Mouse (Mus musculus): ENCODE results near the gene Ndrg2.
"Not testable (repeated sequence)": the region's sequence is repeated elsewhere in the genome, so short reads cannot be mapped to it uniquely, and the experiment has no call there.

Ndrg2 gene

GRCm38 (mm10) chr14:51877517-51877916, 36.4 kb downstream of the Ndrg2 start:
- no peak for DNase-seq (ENCODE audit: low spot score in 2 of 2)

DNA sequence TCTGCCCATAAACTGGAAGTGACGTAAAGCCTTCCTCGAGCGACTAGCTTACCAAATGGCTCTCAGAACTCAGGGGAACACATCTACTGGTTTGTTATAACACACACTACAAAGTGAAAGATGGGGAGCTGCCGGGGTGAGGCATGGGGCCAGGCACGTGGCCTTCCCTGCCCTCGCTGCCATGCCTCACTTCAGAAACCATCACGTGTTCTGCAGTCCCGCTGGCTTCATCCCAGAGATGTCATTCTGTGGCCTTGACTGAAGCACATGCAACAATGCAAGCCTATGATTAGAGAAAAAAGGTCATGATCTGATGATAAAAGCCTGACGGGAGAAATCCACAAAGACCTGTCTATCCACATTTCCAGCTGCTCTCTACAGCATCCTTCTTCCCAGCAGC, 42.2 kb downstream of the Ndrg2 start:
- no peak for DNase-seq (ENCODE audit: low spot score in 2 of 2)

DNA sequence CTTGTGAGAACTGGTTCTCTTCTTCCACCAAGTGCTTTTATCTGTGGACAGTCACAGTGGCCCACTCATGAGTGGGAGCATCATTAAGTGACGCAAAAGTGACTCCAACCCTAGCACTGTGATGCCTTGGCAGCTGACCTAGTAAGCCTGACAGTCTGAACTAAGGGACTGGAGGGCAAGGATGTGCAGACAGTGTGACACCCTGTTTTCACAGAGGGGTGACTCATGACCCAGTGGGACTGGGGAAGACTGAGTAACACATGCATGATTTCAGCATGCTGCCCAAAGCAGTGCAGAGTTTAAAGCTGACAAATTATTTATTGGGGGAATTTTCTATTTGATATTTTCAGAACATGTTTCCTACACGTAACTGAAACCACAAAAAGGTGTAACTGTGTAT, 43.2 kb downstream of the Ndrg2 start:
- DNase-seq (ENCODE audit: low spot score in 2 of 2) = no peak

- not testable (repeated sequence) for DNase-seq (ENCODE audit: low spot score in 2 of 2)
These were observed 50.4 kb downstream of the Ndrg2 start for GRCm38 (mm10) chr14:51863603-51864002.

GRCm38 (mm10) chr14:51855280-51855679, 58.7 kb downstream of the Ndrg2 start:
- DNase-seq (ENCODE audit: low spot score in 2 of 2) = not testable (repeated sequence)

Measured in heart, adult 9 months (tissue).